Mouse (Mus musculus): ENCODE measurements at regions not wholly inside any gene's neighbourhood (a gene's known extent, or its start where the extent isn't known, plus 50 kb on each side); places are given as distances from the start of the nearest gene placed in this dataset.

- no peak for TF ChIP-seq CTCF (IDR thresholded peaks at IDR 0.05; ENCODE audit: borderline replicate concordance, control insufficient read depth, extremely low read depth, insufficient read depth, low read length, poor library complexity)
- no peak for TF ChIP-seq POLR2A (IDR thresholded peaks at IDR 0.05; ENCODE audit: control insufficient read depth, extremely low read depth, insufficient read depth, low read length, poor library complexity)
Observed at GRCm38 (mm10) chr12:118660384-118661213, 185.5 kb upstream of the Sp8 start.
